Mouse (Mus musculus): ENCODE results near the gene 4930452B06Rik. TPM values are rescaled to one million over a fixed set of nuclear protein-coding genes. Genes with fewer than 3 reads are reported as not detected.
"Not testable (repeated sequence)": the region's sequence is repeated elsewhere in the genome, so short reads cannot be mapped to it uniquely, and the experiment has no call there.

Gene 4930452B06Rik
- polyA plus RNA-seq, 1 experiment from 2014 or later, result 20.7 TPM

GRCm38 (mm10) chr14:8641650-8642279, 24.3 kb downstream of the 4930452B06Rik start:
- 67% methylated on average over 9 of the region's 9 CpGs for WGBS
- no peaks in the 10 kb centered on the region; a peak in 1 of 4 replicates for H3K4me1 ChIP-seq (ENCODE audit: control insufficient read depth in 2 of 2, insufficient read depth in 2 of 2, low read length in 2 of 2)
- peak; percentile 47; the same call in 1 of the 2 replicates for ATAC-seq (ENCODE audit: insufficient number of reproducible peaks, insufficient read depth, low FRiP score, low read depth)
- H3K4me3 ChIP-seq (ENCODE audit: control insufficient read depth in 1 of 2, insufficient read depth in 1 of 2, low read depth in 1 of 2, low read length in 2 of 2), result no peak overlapping the region
- 0 out of 2 replicates have a peak, but pooled peaks cover 4% of the 10 kb centered on the region for H3K36me3 ChIP-seq (ENCODE audit: control insufficient read depth, insufficient read depth, low read length)
- no peaks in the 10 kb centered on the region for H3K9me3 ChIP-seq (ENCODE audit: control insufficient read depth, low read length)
- H3K27me3 ChIP-seq (ENCODE audit: control insufficient read depth, insufficient read depth, low read length), result no peaks in the 10 kb centered on the region
- H3K4me2 ChIP-seq (ENCODE audit: low read length), result no peak overlapping the region
- H3K9ac ChIP-seq (ENCODE audit: low read length), result no peak overlapping the region
- no peak overlapping the region for H3K27ac ChIP-seq (replicated peaks in 1 of 2; ENCODE audit: control insufficient read depth in 1 of 2, insufficient read depth in 1 of 2, low read depth in 2 of 2, low read length in 2 of 2)

- WGBS, result 84% methylated on average over 6 of the region's 6 CpGs
- Histone ChIP-seq H3K4me1 (ENCODE audit: control insufficient read depth in 2 of 2, insufficient read depth in 2 of 2, low read length in 2 of 2) (no peaks in the 10 kb centered on the region), H3K4me2 (ENCODE audit: low read length) (no peak overlapping the region)
Measured at GRCm38 (mm10) chr14:8632211-8632610, 33.8 kb downstream of the 4930452B06Rik start.

GRCm38 (mm10) chr14:8628406-8628805, 37.6 kb downstream of the 4930452B06Rik start:
- H3K9ac ChIP-seq (ENCODE audit: low read length), result no peak overlapping the region
- WGBS, result 85% methylated on average over 5 of the region's 5 CpGs
- no peak overlapping the region for H3K4me3 ChIP-seq (ENCODE audit: control insufficient read depth in 1 of 2, insufficient read depth in 1 of 2, low read depth in 1 of 2, low read length in 2 of 2)
- ATAC-seq (ENCODE audit: insufficient number of reproducible peaks, insufficient read depth, low FRiP score, low read depth), result no peak
- H3K9me3 ChIP-seq (ENCODE audit: control insufficient read depth, low read length), result no peaks in the 10 kb centered on the region
- no peak overlapping the region for H3K27ac ChIP-seq (replicated peaks in 1 of 2; ENCODE audit: control insufficient read depth in 1 of 2, insufficient read depth in 1 of 2, low read depth in 2 of 2, low read length in 2 of 2)
- no peaks in the 10 kb centered on the region for H3K36me3 ChIP-seq (ENCODE audit: control insufficient read depth, insufficient read depth, low read length)
- H3K27me3 ChIP-seq (ENCODE audit: control insufficient read depth, insufficient read depth, low read length), result no peaks in the 10 kb centered on the region
- H3K4me1 ChIP-seq (ENCODE audit: control insufficient read depth in 2 of 2, insufficient read depth in 2 of 2, low read length in 2 of 2), result no peaks in the 10 kb centered on the region
- no peak overlapping the region for H3K4me2 ChIP-seq (ENCODE audit: low read length)

More at GRCm38 (mm10) chr14:8632211-8632610, 33.8 kb downstream of the 4930452B06Rik start:
- H3K9ac ChIP-seq (ENCODE audit: low read length), result no peak overlapping the region
- H3K27ac ChIP-seq (replicated peaks in 1 of 2; ENCODE audit: control insufficient read depth in 1 of 2, insufficient read depth in 1 of 2, low read depth in 2 of 2, low read length in 2 of 2), result no peak overlapping the region
- no peaks in the 10 kb centered on the region for H3K9me3 ChIP-seq (ENCODE audit: control insufficient read depth, low read length)
- H3K36me3 ChIP-seq (ENCODE audit: control insufficient read depth, insufficient read depth, low read length), result no peaks in the 10 kb centered on the region
- ATAC-seq (ENCODE audit: insufficient number of reproducible peaks, insufficient read depth, low FRiP score, low read depth), result no peak
- H3K4me3 ChIP-seq (ENCODE audit: control insufficient read depth in 1 of 2, insufficient read depth in 1 of 2, low read depth in 1 of 2, low read length in 2 of 2), result no peak overlapping the region
- no peaks in the 10 kb centered on the region for H3K27me3 ChIP-seq (ENCODE audit: control insufficient read depth, insufficient read depth, low read length)

GRCm38 (mm10) chr14:8627481-8627880, 38.6 kb downstream of the 4930452B06Rik start:
- H3K27me3 ChIP-seq (ENCODE audit: control insufficient read depth, insufficient read depth, low read length), result no peaks in the 10 kb centered on the region
- no peak overlapping the region for H3K9ac ChIP-seq (ENCODE audit: low read length)
- 76% methylated on average over 4 of the region's 4 CpGs for WGBS
- H3K4me3 ChIP-seq (ENCODE audit: control insufficient read depth in 1 of 2, insufficient read depth in 1 of 2, low read depth in 1 of 2, low read length in 2 of 2), result no peak overlapping the region
- H3K4me2 ChIP-seq (ENCODE audit: low read length), result no peak overlapping the region
- H3K9me3 ChIP-seq (ENCODE audit: control insufficient read depth, low read length), result no peaks in the 10 kb centered on the region
- no peak for ATAC-seq (ENCODE audit: insufficient number of reproducible peaks, insufficient read depth, low FRiP score, low read depth)
- no peaks in the 10 kb centered on the region for H3K4me1 ChIP-seq (ENCODE audit: control insufficient read depth in 2 of 2, insufficient read depth in 2 of 2, low read length in 2 of 2)
- no peaks in the 10 kb centered on the region for H3K36me3 ChIP-seq (ENCODE audit: control insufficient read depth, insufficient read depth, low read length)
- no peak overlapping the region for H3K27ac ChIP-seq (replicated peaks in 1 of 2; ENCODE audit: control insufficient read depth in 1 of 2, insufficient read depth in 1 of 2, low read depth in 2 of 2, low read length in 2 of 2)

- Histone ChIP-seq H3K9ac (ENCODE audit: low read length) (no peak overlapping the region), H3K4me3 (ENCODE audit: control insufficient read depth in 1 of 2, insufficient read depth in 1 of 2, low read depth in 1 of 2, low read length in 2 of 2) (no peak overlapping the region), H3K9me3 (ENCODE audit: control insufficient read depth, low read length) (no peaks in the 10 kb centered on the region), H3K27ac (replicated peaks in 1 of 2; ENCODE audit: control insufficient read depth in 1 of 2, insufficient read depth in 1 of 2, low read depth in 2 of 2, low read length in 2 of 2) (no peak overlapping the region), H3K36me3 (ENCODE audit: control insufficient read depth, insufficient read depth, low read length) (no peaks in the 10 kb centered on the region), H3K4me1 (ENCODE audit: control insufficient read depth in 2 of 2, insufficient read depth in 2 of 2, low read length in 2 of 2) (0 out of 4 replicates have a peak, but pooled peaks cover 0 to 4% of the 10 kb centered on the region in 2 experiments), H3K4me2 (ENCODE audit: low read length) (no peak overlapping the region), H3K27me3 (ENCODE audit: control insufficient read depth, insufficient read depth, low read length) (no peaks in the 10 kb centered on the region)
- ATAC-seq (ENCODE audit: insufficient number of reproducible peaks, insufficient read depth, low FRiP score, low read depth), result peak; percentile 56; the same call in 1 of the 2 replicates
- 41% methylated on average over 6 of the region's 6 CpGs for WGBS
Measured at GRCm38 (mm10) chr14:8621164-8621563, 44.9 kb downstream of the 4930452B06Rik start.

- Histone ChIP-seq H3K36me3 (ENCODE audit: control insufficient read depth, insufficient read depth, low read length) (no peaks in the 10 kb centered on the region), H3K4me2 (ENCODE audit: low read length) (no peak overlapping the region), H3K9me3 (ENCODE audit: control insufficient read depth, low read length) (no peaks in the 10 kb centered on the region), H3K9ac (ENCODE audit: low read length) (no peak overlapping the region), H3K27me3 (ENCODE audit: control insufficient read depth, insufficient read depth, low read length) (no peaks in the 10 kb centered on the region), H3K4me3 (ENCODE audit: control insufficient read depth in 1 of 2, insufficient read depth in 1 of 2, low read depth in 1 of 2, low read length in 2 of 2) (no peak overlapping the region), H3K4me1 (ENCODE audit: control insufficient read depth in 2 of 2, insufficient read depth in 2 of 2, low read length in 2 of 2) (0 out of 4 replicates have a peak, but pooled peaks cover 0 to 4% of the 10 kb centered on the region in 2 experiments), H3K27ac (replicated peaks in 1 of 2; ENCODE audit: control insufficient read depth in 1 of 2, insufficient read depth in 1 of 2, low read depth in 2 of 2, low read length in 2 of 2) (no peak overlapping the region)
- WGBS, result 72% methylated on average over 5 of the region's 5 CpGs
- no peak for ATAC-seq (ENCODE audit: insufficient number of reproducible peaks, insufficient read depth, low FRiP score, low read depth)
Measured at GRCm38 (mm10) chr14:8620580-8620979, 45.5 kb downstream of the 4930452B06Rik start.

GRCm38 (mm10) chr14:8615636-8616035, 50.4 kb downstream of the 4930452B06Rik start:
- Histone ChIP-seq H3K9me3 (ENCODE audit: control insufficient read depth, low read length) (no peaks in the 10 kb centered on the region), H3K27me3 (ENCODE audit: control insufficient read depth, insufficient read depth, low read length) (no peaks in the 10 kb centered on the region), H3K4me3 (ENCODE audit: control insufficient read depth in 1 of 2, insufficient read depth in 1 of 2, low read depth in 1 of 2, low read length in 2 of 2) (no peak overlapping the region), H3K27ac (replicated peaks in 1 of 2; ENCODE audit: control insufficient read depth in 1 of 2, insufficient read depth in 1 of 2, low read depth in 2 of 2, low read length in 2 of 2) (no peak overlapping the region), H3K4me2 (ENCODE audit: low read length) (no peak overlapping the region), H3K9ac (ENCODE audit: low read length) (no peak overlapping the region), H3K4me1 (ENCODE audit: control insufficient read depth in 2 of 2, insufficient read depth in 2 of 2, low read length in 2 of 2) (no peaks in the 10 kb centered on the region), H3K36me3 (ENCODE audit: control insufficient read depth, insufficient read depth, low read length) (no peaks in the 10 kb centered on the region)
- no peak for ATAC-seq (ENCODE audit: insufficient number of reproducible peaks, insufficient read depth, low FRiP score, low read depth)
- WGBS, result 67% methylated on average over 7 of the region's 7 CpGs

GRCm38 (mm10) chr14:8614430-8614829, 51.6 kb downstream of the 4930452B06Rik start:
- H3K27me3 ChIP-seq (ENCODE audit: control insufficient read depth, insufficient read depth, low read length); H3K9ac ChIP-seq (ENCODE audit: low read length); H3K36me3 ChIP-seq (ENCODE audit: control insufficient read depth, insufficient read depth, low read length); H3K4me1 ChIP-seq (ENCODE audit: control insufficient read depth in 2 of 2, insufficient read depth in 2 of 2, low read length in 2 of 2); H3K27ac ChIP-seq (replicated peaks in 1 of 2; ENCODE audit: control insufficient read depth in 1 of 2, insufficient read depth in 1 of 2, low read depth in 2 of 2, low read length in 2 of 2); ATAC-seq (ENCODE audit: insufficient number of reproducible peaks, insufficient read depth, low FRiP score, low read depth); H3K9me3 ChIP-seq (ENCODE audit: control insufficient read depth, low read length); H3K4me3 ChIP-seq (ENCODE audit: control insufficient read depth in 1 of 2, insufficient read depth in 1 of 2, low read depth in 1 of 2, low read length in 2 of 2); H3K4me2 ChIP-seq (ENCODE audit: low read length): not testable (repeated sequence)
- 89% methylated on average over 1 of the region's 1 CpGs for WGBS

Data from heart, embryonic 14.5 days (tissue).